ENCODE assay signal across 1 mouse cellular context in the genomic region with DNA sequence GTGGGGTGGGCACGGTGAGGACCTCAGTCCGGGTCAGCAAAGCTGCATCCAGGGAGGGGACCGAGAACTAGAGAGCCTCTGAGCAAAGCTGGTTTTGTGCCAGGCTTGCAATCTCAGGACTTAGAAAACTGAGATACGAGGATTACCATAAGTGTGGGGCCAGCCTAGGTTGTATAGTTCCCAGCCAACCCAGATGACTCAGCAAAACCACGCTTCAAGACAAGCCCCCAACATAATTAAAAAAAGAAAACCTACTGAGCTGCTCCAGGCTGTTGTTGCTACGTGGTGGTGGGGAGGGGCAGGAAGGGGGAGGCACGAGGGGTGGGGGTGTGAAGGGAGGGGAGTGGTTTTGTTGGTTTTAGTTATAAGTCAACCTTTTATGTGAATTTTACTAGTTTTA.
A peak's percentile ranks its signal among the peaks of the same experiment; 100 is the strongest.
TF ChIP-seq lines count a peak whose summit lies in the region.

No protein-coding gene starts in this region.

TF ChIP-seq in MEL, 35 proteins besides CTCF, POLR2A, EP300 and RAD21:
- TF ChIP-seq MEF2A (IDR thresholded peaks at IDR 0.05; ENCODE audit: extremely low read depth, insufficient replicate concordance, low read depth, low read length, poor library complexity, severe bottlenecking) (no peak), RCOR1 (IDR thresholded peaks at IDR 0.05; ENCODE audit: low read depth, low read length) (peak; percentile 89), ZNF384 (IDR thresholded peaks at IDR 0.05; ENCODE audit: low read depth, low read length) (no peak), NELFE (IDR thresholded peaks at IDR 0.05; ENCODE audit: low read depth, low read length) (no peak), POLR2AphosphoS5 (IDR thresholded peaks at IDR 0.05; ENCODE audit: borderline replicate concordance, low read depth, low read length) (no peak), BHLHE40 (IDR thresholded peaks at IDR 0.05; ENCODE audit: borderline replicate concordance, low read depth, low read length) (no peak), MAFK (IDR thresholded peaks at IDR 0.05; ENCODE audit: borderline replicate concordance, low read depth, low read length) (peak; percentile 78; the same call in 1 of the 2 replicates), GABPA (IDR thresholded peaks at IDR 0.05; ENCODE audit: low read depth, low read length) (peak; percentile 90), ETS1 (IDR thresholded peaks at IDR 0.05; ENCODE audit: low read depth, low read length) (peak; percentile 59; the same call in 1 of the 2 replicates)
TF ChIP-seq in MEL: peak in this region for 4.
